Mouse (Mus musculus): Measurements from ENCODE around the gene Cd27.

The Cd27 gene

GRCm38 (mm10) chr6:125213129-125213528, 23.7 kb downstream of the Cd27 start:
- DNase-seq (ENCODE audit: low spot score), result no peak

GRCm38 (mm10) chr6:125212621-125213020, 24.2 kb downstream of the Cd27 start:
- DNase-seq (ENCODE audit: low spot score), result no peak

- no peak for DNase-seq (ENCODE audit: low spot score)
Observed at GRCm38 (mm10) chr6:125210436-125210835, 26.4 kb downstream of the Cd27 start.

- no peak for DNase-seq (ENCODE audit: low spot score)
Observed at GRCm38 (mm10) chr6:125197166-125197565, 39.6 kb downstream of the Cd27 start.

- no peak for DNase-seq (ENCODE audit: low spot score)
Observed at GRCm38 (mm10) chr6:125196301-125196700, 40.5 kb downstream of the Cd27 start.

- DNase-seq (ENCODE audit: low spot score), result no peak
Observed at GRCm38 (mm10) chr6:125195541-125196075, 41.2 kb downstream of the Cd27 start.

- DNase-seq (ENCODE audit: low spot score), result no peak
Observed at GRCm38 (mm10) chr6:125193390-125193789, 43.4 kb downstream of the Cd27 start.

- DNase-seq (ENCODE audit: low spot score), result no peak
Observed at GRCm38 (mm10) chr6:125192841-125193240, 44.0 kb downstream of the Cd27 start.

- peak; percentile 87 for DNase-seq (ENCODE audit: low spot score)
Observed at GRCm38 (mm10) chr6:125192016-125192714, 44.6 kb downstream of the Cd27 start.

- DNase-seq (ENCODE audit: low spot score), result peak; percentile 94
Observed at GRCm38 (mm10) chr6:125191332-125192015, 45.3 kb downstream of the Cd27 start, which contains the start of the genes Ncapd2 and Mrpl51. Gene Ncapd2, minus strand, starts transcription at chr6:125191701. Gene Mrpl51, plus strand, starts transcription at chr6:125191801.

GRCm38 (mm10) chr6:125190816-125191215, 46.0 kb downstream of the Cd27 start:
- DNase-seq (ENCODE audit: low spot score), result no peak

GRCm38 (mm10) chr6:125186203-125186602, 50.6 kb downstream of the Cd27 start:
- no peak for DNase-seq (ENCODE audit: low spot score)
